Mouse (Mus musculus): ENCODE data around the gene Cmtr2. TPM values are rescaled to one million over a fixed set of nuclear protein-coding genes. Genes with fewer than 3 reads are reported as not detected.

The Cmtr2 gene
- 1 to 10 TPM; 4.3 to 5.6 TPM for total RNA-seq (2021)
- long read RNA-seq, experiment 1, partial matches to known transcripts: 0 of 5 reads
- long read RNA-seq, experiment 1, other reads (novel, unspliced or antisense): 3 of 5 reads
- long read RNA-seq, experiment 2, partial matches to known transcripts: 0 of 2 reads
- long read RNA-seq, experiment 2, other reads (novel, unspliced or antisense): 1 of 2 reads

GRCm38 (mm10) chr8:110215365-110215764 lies at the start of gene Cmtr2:
Gene Cmtr2, plus strand, starts transcription at chr8:110215665.
- no peak for DNase-seq (ENCODE audit: low spot score in 2 of 2)

GRCm38 (mm10) chr8:110166270-110166669 lies 49.2 kb upstream of the Cmtr2 start:
- DNase-seq (ENCODE audit: low spot score in 2 of 2): no peak

GRCm38 (mm10) chr8:110168046-110168445 lies 47.4 kb upstream of the Cmtr2 start, which contains the start of gene Calb2:
Gene Calb2, minus strand, starts transcription at chr8:110168210.
- peak; percentile 56 to 64 for DNase-seq (ENCODE audit: low spot score in 2 of 2)

GRCm38 (mm10) chr8:110172161-110172560 lies 43.3 kb upstream of the Cmtr2 start:
- DNase-seq (ENCODE audit: low spot score in 2 of 2): no peak

GRCm38 (mm10) chr8:110174826-110175225 lies 40.6 kb upstream of the Cmtr2 start:
- no peak for DNase-seq (ENCODE audit: low spot score in 2 of 2)

GRCm38 (mm10) chr8:110177359-110178155 lies 37.9 kb upstream of the Cmtr2 start:
- DNase-seq (ENCODE audit: low spot score in 2 of 2): peak in 1 of 2 experiments; percentile 44

- DNase-seq (ENCODE audit: low spot score in 2 of 2): no peak
These were observed 32.6 kb upstream of the Cmtr2 start for GRCm38 (mm10) chr8:110182735-110183367.

- DNase-seq (ENCODE audit: low spot score in 2 of 2): no peak
These were observed 31.7 kb upstream of the Cmtr2 start for GRCm38 (mm10) chr8:110183748-110184147.

- DNase-seq (ENCODE audit: low spot score in 2 of 2): no peak
These were observed 29.9 kb upstream of the Cmtr2 start for GRCm38 (mm10) chr8:110185538-110185937.

- no peak for DNase-seq (ENCODE audit: low spot score in 2 of 2)
These were observed 26.3 kb upstream of the Cmtr2 start for GRCm38 (mm10) chr8:110188961-110189750.

GRCm38 (mm10) chr8:110196678-110197077 lies 18.8 kb upstream of the Cmtr2 start:
- DNase-seq (ENCODE audit: low spot score in 2 of 2): peak in 1 of 2 experiments; percentile 66

- no peak for DNase-seq (ENCODE audit: low spot score in 2 of 2)
These were observed 13.7 kb upstream of the Cmtr2 start for GRCm38 (mm10) chr8:110201806-110202205.

- DNase-seq (ENCODE audit: low spot score in 2 of 2): no peak
These were observed 788 bp downstream of the Cmtr2 start for GRCm38 (mm10) chr8:110216253-110216652.

- no peak for DNase-seq (ENCODE audit: low spot score in 2 of 2)
These were observed 1.7 kb downstream of the Cmtr2 start for GRCm38 (mm10) chr8:110217198-110217597.

GRCm38 (mm10) chr8:110217681-110218131 lies 2.2 kb downstream of the Cmtr2 start:
- DNase-seq (ENCODE audit: low spot score in 2 of 2): peak; percentile 100

GRCm38 (mm10) chr8:110218511-110218910 lies 3.0 kb downstream of the Cmtr2 start:
- no peak for DNase-seq (ENCODE audit: low spot score in 2 of 2)

- DNase-seq (ENCODE audit: low spot score in 2 of 2): no peak
These were observed 5.5 kb downstream of the Cmtr2 start for GRCm38 (mm10) chr8:110220936-110221335.

GRCm38 (mm10) chr8:110230803-110231202 lies 15.3 kb downstream of the Cmtr2 start:
- DNase-seq (ENCODE audit: low spot score in 2 of 2): no peak

- no peak for DNase-seq (ENCODE audit: low spot score in 2 of 2)
These were observed 27.1 kb downstream of the Cmtr2 start for GRCm38 (mm10) chr8:110242278-110243177.

GRCm38 (mm10) chr8:110244566-110244965 lies 29.1 kb downstream of the Cmtr2 start:
- no peak for DNase-seq (ENCODE audit: low spot score in 2 of 2)

Measured in gastrocnemius, postnatal 4 days (tissue).